Comparison of ENCODE assay signal across 26 mouse cellular contexts in the genomic region with DNA sequence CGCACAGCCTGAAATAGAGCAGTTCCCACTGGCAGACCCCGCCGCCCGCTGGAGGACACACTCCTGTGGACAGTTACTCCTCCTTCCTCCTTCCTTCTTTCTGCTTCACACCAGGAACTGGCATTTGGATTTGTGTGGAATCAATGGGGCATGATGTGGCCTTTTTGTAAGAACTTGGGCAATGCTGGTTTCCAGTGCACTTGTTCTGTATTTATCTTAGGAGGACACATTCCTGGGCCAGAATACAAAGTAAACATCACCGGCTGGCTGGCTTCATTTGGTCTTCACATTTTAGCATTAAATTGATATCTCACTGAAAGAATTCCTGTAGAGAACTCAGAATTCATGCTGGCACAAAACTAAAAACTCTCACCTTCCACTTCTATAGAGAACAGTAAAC.
A peak's percentile ranks its signal among the peaks of the same experiment; 100 is the strongest.
DNase-seq lines count a peak whose midpoint lies in the region; ATAC-seq and TF ChIP-seq lines count a peak whose summit lies in the region.
"Had no signal": no experiment of that assay in that cellular context is flagged by ENCODE, and none has a peak within 500 bp of the region (broad histone marks: within the 10 kb centered on the region; RNA-seq: fewer than 3 reads in every experiment).

No protein-coding gene starts in this region.

- no peak overlapping the region for H3K4me3 ChIP-seq in lung, adult 2 months (replicated peaks; ENCODE audit: extremely low read depth, low read depth, low read length)
- H3K4me3 ChIP-seq: erythroblast, embryonic 14.5 days; heart, embryonic 10.5 days; heart, embryonic 15.5 days; intestine, embryonic 15.5 days; kidney, embryonic 15.5 days; limb, embryonic 13.5 days; liver, embryonic 13.5 days; lung, embryonic 15.5 days; megakaryocyte, embryonic 14.5 days; midbrain, embryonic 12.5 days; myocyte; neural tube, embryonic 12.5 days had no signal

- TF ChIP-seq CTCF in lung, adult 2 months (IDR thresholded peaks at IDR 0.05; ENCODE audit: insufficient read depth, low read length) = no peak

- DNase-seq in kidney, postnatal 14 days = peak; percentile 4
- DNase-seq in kidney, adult 9 months = no peak
- peak; percentile 72 for DNase-seq in Muller cell, postnatal 12 days (ENCODE audit: inconsistent ontology term)
- peak; percentile 16 for DNase-seq in lung, adult 2 months
- DNase-seq in lung, postnatal 14 days = peak; percentile 31
- DNase-seq in testis, postnatal 10 days (ENCODE audit: low spot score) = no peak
- DNase-seq: cerebellum, adult 2 months; cerebellum, postnatal 14 days; gastrocnemius, postnatal 25 days; heart, adult 11 months; liver, embryonic 13.5 days had no signal

- H3K4me1 ChIP-seq in lung, adult 2 months (ENCODE audit: control insufficient read depth, insufficient read depth, low read length) = peaks cover 2% of the 10 kb centered on the region; the same call in 1 of the 2 replicates
- H3K4me1 ChIP-seq: heart, embryonic 10.5 days; heart, embryonic 15.5 days; intestine, embryonic 15.5 days; kidney, embryonic 15.5 days; limb, embryonic 13.5 days; liver, embryonic 13.5 days; megakaryocyte, embryonic 14.5 days; neural tube, embryonic 12.5 days had no signal

- no peak for TF ChIP-seq POLR2A in lung, adult 2 months (IDR thresholded peaks at IDR 0.05; ENCODE audit: borderline replicate concordance, extremely low read depth, low read depth, low read length)

- no peak for ATAC-seq in frontal cortex, adult (ENCODE audit: low TSS enrichment)
- no peak for ATAC-seq in cerebellum, adult (ENCODE audit: insufficient number of reproducible peaks, low FRiP score, low TSS enrichment)
- ATAC-seq: forebrain, embryonic 16.5 days; hindbrain, postnatal 0 days; intestine, embryonic 15.5 days had no signal

- 62% methylated on average over 5 of the region's 5 CpGs for WGBS in lung, adult 2 months

Comparison
In these comparisons a context has a peak if more than half of its experiments do, and no peak if none do; other contexts are left out.
1. DNase-seq: peak in kidney, postnatal 14 days (single experiment), Muller cell, postnatal 12 days (single experiment), lung, adult 2 months (single experiment) and lung, postnatal 14 days (single experiment); none in kidney, adult 9 months (single experiment) and testis, postnatal 10 days (single experiment).